In the genomic region with DNA sequence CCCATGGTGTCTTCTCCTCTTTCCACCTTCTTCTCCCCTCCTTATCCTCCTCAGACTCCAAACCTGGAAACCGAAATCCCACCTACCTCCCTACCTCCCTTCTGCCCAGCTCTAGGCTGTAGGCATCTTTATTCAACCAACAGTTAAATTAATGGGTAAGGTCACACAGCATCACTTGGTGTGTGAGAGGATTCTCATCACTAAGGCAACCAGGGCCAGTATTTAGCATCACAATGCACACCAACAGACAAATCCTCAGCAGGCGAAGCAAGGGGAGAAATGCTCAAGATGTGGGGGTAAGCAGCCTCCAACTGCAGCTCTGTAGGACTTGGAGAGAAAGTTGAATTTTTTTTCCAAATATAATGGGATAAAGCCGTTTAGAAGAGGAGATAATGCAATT, we compare ENCODE assay signal across 21 mouse cellular contexts. TPM values are rescaled to one million over a fixed set of nuclear protein-coding genes. Genes with fewer than 3 reads are reported as not detected.
DNase-seq lines count a peak whose midpoint lies in the region; ATAC-seq lines count a peak whose summit lies in the region.
"Had no signal": no experiment of that assay in that cellular context is flagged by ENCODE, and none has a peak within 500 bp of the region (broad histone marks: within the 10 kb centered on the region; RNA-seq: fewer than 3 reads in every experiment).

No protein-coding gene starts in this region.

- no peaks in the 10 kb centered on the region for H3K36me3 ChIP-seq in forebrain, embryonic 11.5 days (ENCODE audit: control insufficient read depth, insufficient read depth, low read length)
- no peaks in the 10 kb centered on the region for H3K36me3 ChIP-seq in forebrain, embryonic 12.5 days (replicated peaks)
- H3K36me3 ChIP-seq in neural tube, embryonic 12.5 days, result no peaks in the 10 kb centered on the region
- H3K36me3 ChIP-seq: embryonic facial prominence, embryonic 13.5 days; lung, embryonic 15.5 days; neural tube, embryonic 13.5 days had no signal

- WGBS in forebrain, embryonic 11.5 days, result 15% methylated on average over 3 of the region's 3 CpGs
- WGBS in forebrain, embryonic 12.5 days, result 16% methylated on average over 3 of the region's 3 CpGs
- WGBS in neural tube, embryonic 12.5 days, result 22% methylated on average over 3 of the region's 3 CpGs

- no peak overlapping the region for H3K4me2 ChIP-seq in forebrain, embryonic 11.5 days (ENCODE audit: low read depth, low read length, severe bottlenecking)
- H3K4me2 ChIP-seq in forebrain, embryonic 12.5 days, result no peak overlapping the region
- no peak overlapping the region for H3K4me2 ChIP-seq in neural tube, embryonic 12.5 days (replicated peaks)
- H3K4me2 ChIP-seq: embryonic facial prominence, embryonic 13.5 days; lung, embryonic 15.5 days; neural tube, embryonic 13.5 days had no signal

- peak; percentile 60 for ATAC-seq in forebrain, embryonic 11.5 days (replicated peaks; ENCODE audit: low FRiP score)
- ATAC-seq in forebrain, embryonic 12.5 days (ENCODE audit: low FRiP score), result no peak
- ATAC-seq in neural tube, embryonic 12.5 days (ENCODE audit: low FRiP score, low read depth), result peak; percentile 42; the same call in 1 of the 2 replicates

- H3K27me3 ChIP-seq in forebrain, embryonic 11.5 days (ENCODE audit: control insufficient read depth, insufficient read depth, low read length), result no peaks in the 10 kb centered on the region
- H3K27me3 ChIP-seq in forebrain, embryonic 12.5 days, result 0 out of 2 replicates have a peak, but pooled peaks cover 2% of the 10 kb centered on the region
- H3K27me3 ChIP-seq in neural tube, embryonic 12.5 days (replicated peaks), result no peaks in the 10 kb centered on the region
- H3K27me3 ChIP-seq: embryonic facial prominence, embryonic 13.5 days; lung, embryonic 15.5 days; neural tube, embryonic 13.5 days had no signal

- no peak overlapping the region for H3K4me3 ChIP-seq in forebrain, embryonic 11.5 days (ENCODE audit: low read depth, low read length)
- no peak overlapping the region for H3K4me3 ChIP-seq in forebrain, embryonic 12.5 days (replicated peaks)
- no peak overlapping the region for H3K4me3 ChIP-seq in neural tube, embryonic 12.5 days
- H3K4me3 ChIP-seq: embryonic facial prominence, embryonic 13.5 days; layer of hippocampus, adult 2 months; lung, embryonic 15.5 days; neural tube, embryonic 13.5 days had no signal

- no peak overlapping the region for H3K27ac ChIP-seq in forebrain, embryonic 11.5 days (ENCODE audit: low read depth, low read length)
- H3K27ac ChIP-seq in forebrain, embryonic 12.5 days, result no peak overlapping the region
- H3K27ac ChIP-seq in neural tube, embryonic 12.5 days, result no peak overlapping the region
- H3K27ac ChIP-seq: embryonic facial prominence, embryonic 13.5 days; layer of hippocampus, adult 2 months; liver, embryonic 14.5 days; lung, embryonic 15.5 days; neural tube, embryonic 13.5 days had no signal

- H3K9me3 ChIP-seq in forebrain, embryonic 11.5 days (ENCODE audit: control insufficient read depth, low read length), result no peaks in the 10 kb centered on the region
- H3K9me3 ChIP-seq in forebrain, embryonic 12.5 days, result no peaks in the 10 kb centered on the region
- no peaks in the 10 kb centered on the region for H3K9me3 ChIP-seq in neural tube, embryonic 12.5 days
- H3K9me3 ChIP-seq: embryonic facial prominence, embryonic 13.5 days; lung, embryonic 15.5 days; neural tube, embryonic 13.5 days had no signal

- no peak overlapping the region for H3K9ac ChIP-seq in forebrain, embryonic 11.5 days (ENCODE audit: low read length)
- no peak overlapping the region for H3K9ac ChIP-seq in forebrain, embryonic 12.5 days
- H3K9ac ChIP-seq in neural tube, embryonic 12.5 days, result no peak overlapping the region
- H3K9ac ChIP-seq: embryonic facial prominence, embryonic 13.5 days; liver, embryonic 14.5 days; lung, embryonic 15.5 days; neural tube, embryonic 13.5 days had no signal

- H3K4me1 ChIP-seq in forebrain, embryonic 11.5 days (replicated peaks; ENCODE audit: control insufficient read depth, insufficient read depth, low read length), result peaks cover 3% of the 10 kb centered on the region; the same call in 1 of the 2 replicates
- peaks cover 22% of the 10 kb centered on the region for H3K4me1 ChIP-seq in forebrain, embryonic 12.5 days
- peaks cover 18% of the 10 kb centered on the region; the same call in 1 of the 2 replicates for H3K4me1 ChIP-seq in neural tube, embryonic 12.5 days
- H3K4me1 ChIP-seq: lung, embryonic 15.5 days had no signal

- no peak for DNase-seq in forebrain, embryonic 11.5 days (ENCODE audit: low spot score)
- no peak for DNase-seq in neural tube, embryonic 10.5 days (ENCODE audit: extremely low spot score, low spot score)
- DNase-seq in mesoderm, embryonic 11.5 days (ENCODE audit: low read depth, low spot score), result peak; percentile 21
- no peak for DNase-seq in B cell, adult 2 months
- no peak for DNase-seq in urinary bladder, postnatal 14 days (ENCODE audit: low spot score)
- DNase-seq: adrenal gland, adult 8-10 months; cerebellum, postnatal 10 days; heart, postnatal 36 days; kidney, adult 8-10 months; kidney, postnatal 14 days; lung, postnatal 4 days; spleen, adult 18-20 months; thymus, adult 18-20 months; thymus, postnatal 4 days had no signal

RNA-seq across cellular contexts. Expression of a gene that starts 35.0 kb away (rescaled TPM):
- polyA plus RNA-seq in forebrain, embryonic 11.5 days (2014; fragmentation: Nextera tagmentation; extraction: Ambion mirVana), result 2.0 and 2.2 TPM in 2 replicates
- polyA plus RNA-seq in forebrain, embryonic 12.5 days (2016; fragmentation: Nextera tagmentation; extraction: Ambion mirVana), result 1.4 and 1.7 TPM in 2 replicates
- polyA plus RNA-seq in neural tube, embryonic 12.5 days (2016; fragmentation: Nextera tagmentation; extraction: Ambion mirVana), result 3.8 and 4.0 TPM in 2 replicates
